Mouse (Mus musculus) cerebellum, postnatal 14 days (tissue): ENCODE results near the gene Hdac6.

ENCODE experiments used
- DNase-seq, 2 experiments: peaks; one replicate each; pipeline ENCODE4 v3.0.0; 2021; ENCODE audit warnings: mixed read lengths in 2 of 2

The Hdac6 gene

GRCm38 (mm10) chrX:7947108-7947899 is at the start of gene Hdac6:
Gene Hdac6, minus strand, starts transcription at chrX:7947889.
- peak; percentile 39 to 52 for DNase-seq

- DNase-seq, result no peak
These were observed 45.5 kb upstream of the Hdac6 start for GRCm38 (mm10) chrX:7993068-7993735.

GRCm38 (mm10) chrX:7992379-7993067 is 44.8 kb upstream of the Hdac6 start:
- no peak for DNase-seq

GRCm38 (mm10) chrX:7981368-7981767 is 33.7 kb upstream of the Hdac6 start:
- DNase-seq, result no peak

- DNase-seq, result no peak
These were observed 30.2 kb upstream of the Hdac6 start, which contains the start of gene Gata1 for GRCm38 (mm10) chrX:7977892-7978291. Gene Gata1, minus strand, starts transcription at chrX:7978071.

GRCm38 (mm10) chrX:7971292-7971691 is 23.6 kb upstream of the Hdac6 start:
- DNase-seq, result no peak

- DNase-seq, result no peak
These were observed 21.2 kb upstream of the Hdac6 start for GRCm38 (mm10) chrX:7968899-7969298.

GRCm38 (mm10) chrX:7968226-7968625 is 20.5 kb upstream of the Hdac6 start:
- DNase-seq, result no peak

GRCm38 (mm10) chrX:7967596-7968201 is 20.0 kb upstream of the Hdac6 start:
- DNase-seq, result no peak

- no peak for DNase-seq
These were observed 18.5 kb upstream of the Hdac6 start for GRCm38 (mm10) chrX:7966161-7966560.

- DNase-seq, result no peak
These were observed 16.3 kb upstream of the Hdac6 start for GRCm38 (mm10) chrX:7963829-7964626.

- DNase-seq, result no peak
These were observed 11.2 kb upstream of the Hdac6 start for GRCm38 (mm10) chrX:7958868-7959267.

GRCm38 (mm10) chrX:7950091-7950490 is 2.4 kb upstream of the Hdac6 start:
- no peak for DNase-seq

GRCm38 (mm10) chrX:7947900-7948492 is 307 bp upstream of the Hdac6 start:
- peak; percentile 92 for DNase-seq

- DNase-seq, result no peak
These were observed 2.1 kb downstream of the Hdac6 start for GRCm38 (mm10) chrX:7945618-7946017.

GRCm38 (mm10) chrX:7937667-7938066 is 10.0 kb downstream of the Hdac6 start:
- DNase-seq, result no peak

GRCm38 (mm10) chrX:7936874-7937273 is 10.8 kb downstream of the Hdac6 start:
- DNase-seq, result no peak

GRCm38 (mm10) chrX:7928270-7928790 is 19.4 kb downstream of the Hdac6 start, which contains the start of gene Eras:
Gene Eras, minus strand, starts transcription at chrX:7928607.
- DNase-seq, result no peak

- DNase-seq, result no peak
These were observed 20.6 kb downstream of the Hdac6 start for GRCm38 (mm10) chrX:7927116-7927515.

GRCm38 (mm10) chrX:7926266-7926665 is 21.4 kb downstream of the Hdac6 start:
- no peak for DNase-seq

- peak in 1 of 2 experiments; percentile 33 for DNase-seq
These were observed 25.7 kb downstream of the Hdac6 start for GRCm38 (mm10) chrX:7922032-7922431.
